Mouse (Mus musculus) spleen, adult 2 months (tissue): Measurements from ENCODE around the gene Asna1.

Experiments
- CTCF ChIP-seq: fragments of 200-500 bp; IDR thresholded peaks from 2 replicates; pipeline ENCODE4 v1.5.1; 2011; ENCODE audit warnings: mild to moderate bottlenecking, inconsistent platforms; ENCODE audit not compliant: insufficient read depth, insufficient read length, insufficient replicate concordance; ENCODE audit errors: extremely low read depth
- POLR2A ChIP-seq: fragments of 200-500 bp; IDR thresholded peaks from 2 replicates; pipeline ENCODE4 v1.6.1; 2011; ENCODE audit warnings: low read depth, low read length, inconsistent platforms

GRCm38 (mm10) chr8:84980622-84981358 lies 44.3 kb downstream of the Asna1 start:
- TF ChIP-seq POLR2A = no peak
- TF ChIP-seq CTCF = no peak
